Mouse (Mus musculus) neural tube, embryonic 15.5 days (tissue): ENCODE measurements around the gene Calcb. TPM values are rescaled to one million over a fixed set of nuclear protein-coding genes. Genes with fewer than 3 reads are reported as not detected.
"Not testable (repeated sequence)": the region's sequence is repeated elsewhere in the genome, so short reads cannot be mapped to it uniquely, and the experiment has no call there.

ENCODE experiments used
- ATAC-seq: fragments of 200-750 bp; cut with Nextera tagmentation; 2 replicates; pipeline ENCODE4 v1.8.0; 2017; ENCODE audit warnings: mild to moderate bottlenecking, moderate TSS enrichment, moderate library complexity; ENCODE audit not compliant: low FRiP score
- H3K27ac ChIP-seq: fragments of 300-500 bp; sonication (generic); replicated peaks from 2 replicates; pipeline ENCODE4 v1.5.1; 2015; ENCODE audit warnings: mild to moderate bottlenecking, inconsistent platforms
- H3K27me3 ChIP-seq: fragments of 300-500 bp; sonication (generic); replicated peaks from 2 replicates; pipeline ENCODE4 v1.6.1; 2015; ENCODE audit warnings: inconsistent platforms
- H3K36me3 ChIP-seq: fragments of 300-500 bp; sonication (generic); 2 replicates; pipeline ENCODE4 v1.6.1; 2015; ENCODE audit warnings: inconsistent platforms
- H3K4me1 ChIP-seq: fragments of 300-500 bp; sonication (generic); 2 replicates; pipeline ENCODE4 v1.6.1; 2015; ENCODE audit warnings: inconsistent platforms
- H3K4me2 ChIP-seq: fragments of 300-500 bp; sonication (generic); 2 replicates; pipeline ENCODE4 v1.6.1; 2015; ENCODE audit warnings: inconsistent platforms, mild to moderate bottlenecking, moderate library complexity
- H3K4me3 ChIP-seq: fragments of 300-500 bp; sonication (generic); replicated peaks from 2 replicates; pipeline ENCODE4 v1.5.1; 2015; ENCODE audit warnings: mild to moderate bottlenecking, inconsistent platforms
- H3K9ac ChIP-seq: fragments of 300-500 bp; sonication (generic); replicated peaks from 2 replicates; pipeline ENCODE4 v1.6.1; 2015; ENCODE audit warnings: mild to moderate bottlenecking, inconsistent platforms
- H3K9me3 ChIP-seq: fragments of 300-500 bp; sonication (generic); replicated peaks from 2 replicates; pipeline ENCODE4 v1.6.1; 2016; ENCODE audit warnings: inconsistent platforms
- WGBS: fragments of 180-500 bp; shearing (Covaris S2); methylation state at CpG from one replicate; pipeline ENCODE4 v1.1.7; 2015; ENCODE audit warnings: mixed read lengths; 5-methylcytosine and 5-hydroxymethylcytosine counted together
- polyA plus RNA-seq: library from polyadenylated mRNA; unstranded; fragments of >200 nt; fragmentation: Nextera tagmentation; extraction: Ambion mirVana; gene quantifications from 2 replicates; pipeline ENCODE4 v1.2.1, GENCODE M21; 2015

Calcb gene
- 19.9 and 28.0 TPM in 2 replicates for polyA plus RNA-seq

DNA sequence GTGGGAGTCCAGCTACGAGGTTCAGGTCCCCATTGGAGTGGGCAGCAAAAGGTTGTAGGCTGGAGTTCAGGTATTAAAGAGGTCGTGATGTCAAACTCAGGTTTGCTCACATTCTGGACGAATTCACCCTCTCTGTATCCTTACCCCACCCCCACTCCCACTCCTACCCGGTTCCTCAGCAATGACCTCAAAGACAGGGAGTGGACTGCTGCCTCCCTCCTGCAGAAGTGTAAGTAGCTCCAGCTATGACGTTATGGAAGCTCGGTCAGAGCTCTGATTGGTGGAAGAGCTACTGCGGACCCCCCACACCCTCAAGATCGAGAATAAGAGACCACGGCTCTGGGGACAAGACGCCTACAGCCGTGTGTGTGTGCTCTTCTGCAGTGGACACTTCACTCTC lies at the start of gene Calcb:
Calcb (plus strand) TSS at position 344 of the 400 bp plus-strand sequence.
- no peak within 1 kb of the TSS for H3K27ac ChIP-seq
- H3K9me3 ChIP-seq, result no peaks in the 10 kb centered on the region
- H3K27me3 ChIP-seq, result peaks cover 45% of the 10 kb centered on the region
- ATAC-seq, result no peak
- H3K36me3 ChIP-seq, result no peaks in the 10 kb centered on the region
- H3K4me2 ChIP-seq, result peak within 1 kb of the TSS; percentile 50
- H3K4me3 ChIP-seq, result peak within 1 kb of the TSS; percentile 16
- 5% methylated on average over 11 of the region's 11 CpGs for WGBS
- peaks cover 20% of the 10 kb centered on the region for H3K4me1 ChIP-seq
- no peak within 1 kb of the TSS for H3K9ac ChIP-seq

DNA sequence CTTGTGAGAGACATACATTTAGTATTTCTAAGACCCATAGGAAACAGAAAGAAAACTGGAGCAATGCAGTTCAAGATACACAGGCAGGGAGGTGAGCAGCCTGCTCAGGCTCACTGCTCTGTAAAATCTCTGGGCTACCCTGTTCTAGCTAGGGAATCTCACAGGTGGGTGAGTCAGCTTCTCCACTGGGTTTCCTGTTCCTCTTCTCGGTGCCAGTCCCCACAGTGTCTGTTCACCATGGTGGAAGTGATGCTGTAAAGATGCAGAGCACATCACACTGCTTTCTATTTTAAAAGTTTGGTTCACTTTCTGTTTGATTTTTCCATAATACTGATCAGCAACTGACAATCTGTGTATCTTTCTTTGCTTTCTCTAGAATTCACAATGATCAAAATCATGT lies 47.0 kb upstream of the Calcb start:
- WGBS, result 81% methylated on average over 1 of the region's 1 CpGs
- no peak for ATAC-seq
- H3K9ac ChIP-seq, result no peak overlapping the region
- H3K27ac ChIP-seq, result no peak overlapping the region
- no peaks in the 10 kb centered on the region for H3K27me3 ChIP-seq
- H3K4me2 ChIP-seq, result no peak overlapping the region
- H3K9me3 ChIP-seq, result no peaks in the 10 kb centered on the region
- no peak overlapping the region for H3K4me3 ChIP-seq
- no peaks in the 10 kb centered on the region for H3K4me1 ChIP-seq
- H3K36me3 ChIP-seq, result no peaks in the 10 kb centered on the region

DNA sequence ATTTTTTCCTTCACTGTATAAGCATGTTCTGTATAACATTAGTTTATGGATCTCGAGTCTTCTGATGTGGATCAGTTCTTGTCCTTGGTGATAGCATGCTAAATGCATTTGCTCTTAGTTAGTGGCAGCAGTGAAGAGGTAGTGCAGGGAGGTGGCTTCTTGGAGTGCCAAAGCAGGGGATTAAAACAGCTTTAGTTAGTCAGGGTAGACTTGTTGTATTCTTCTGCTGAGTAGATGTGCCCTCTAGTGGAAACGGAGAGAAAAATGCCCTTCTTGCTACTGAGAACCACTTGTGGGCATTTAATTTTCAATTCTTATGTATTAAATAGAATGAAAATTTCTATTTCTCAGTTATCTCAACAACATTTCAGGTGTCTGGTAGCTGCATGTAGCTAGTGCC lies 45.7 kb upstream of the Calcb start:
- no peak overlapping the region for H3K4me3 ChIP-seq
- H3K9me3 ChIP-seq, result no peaks in the 10 kb centered on the region
- no peak overlapping the region for H3K27ac ChIP-seq
- H3K4me1 ChIP-seq, result no peaks in the 10 kb centered on the region
- H3K27me3 ChIP-seq, result no peaks in the 10 kb centered on the region
- WGBS, result 38% methylated on average over 2 of the region's 2 CpGs
- no peak overlapping the region for H3K9ac ChIP-seq
- H3K36me3 ChIP-seq, result no peaks in the 10 kb centered on the region
- H3K4me2 ChIP-seq, result no peak overlapping the region
- no peak for ATAC-seq

DNA sequence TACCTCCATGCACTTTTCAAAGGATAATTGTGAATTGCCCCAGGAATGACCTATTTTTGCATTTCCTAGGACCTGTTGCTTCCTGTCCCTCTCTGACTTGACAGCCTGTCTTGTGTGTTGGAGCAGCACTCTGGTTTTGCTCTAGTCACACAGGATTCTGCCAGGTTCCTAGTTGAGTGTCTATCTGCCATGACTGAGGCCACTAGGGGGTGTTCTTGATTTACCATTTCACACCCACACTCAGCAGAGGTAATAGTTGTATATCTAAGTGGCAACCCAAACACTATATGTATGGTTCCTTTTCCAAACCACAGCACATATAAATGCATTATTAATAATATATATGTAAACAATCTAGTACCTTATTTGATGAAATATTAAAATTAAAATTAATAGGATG lies 26.1 kb upstream of the Calcb start:
- Histone ChIP-seq H3K27me3 (no peaks in the 10 kb centered on the region), H3K4me1 (no peaks in the 10 kb centered on the region), H3K27ac (no peak overlapping the region), H3K9me3 (no peaks in the 10 kb centered on the region), H3K36me3 (no peaks in the 10 kb centered on the region), H3K4me2 (no peak overlapping the region), H3K4me3 (no peak overlapping the region), H3K9ac (no peak overlapping the region)
- ATAC-seq, result no peak

DNA sequence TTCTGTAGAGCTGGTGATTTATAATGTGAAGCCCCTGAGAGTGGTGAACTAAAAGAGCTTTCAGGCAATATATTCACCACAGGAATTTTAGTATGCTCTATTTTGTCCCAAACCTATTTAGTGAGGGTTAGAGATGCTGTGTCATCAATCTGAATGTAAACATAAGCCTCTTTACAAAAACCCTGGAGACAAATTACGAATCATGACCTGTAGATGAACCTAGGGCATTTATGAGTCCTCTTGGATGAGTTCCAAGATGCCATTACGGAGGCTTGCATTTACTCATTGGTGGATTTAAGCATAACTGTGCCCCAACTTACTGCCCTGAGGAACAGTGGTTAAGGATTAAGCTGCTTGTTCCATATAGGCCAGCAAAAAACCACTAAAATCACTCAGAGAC lies 17.6 kb upstream of the Calcb start:
- no peak overlapping the region for H3K27ac ChIP-seq
- H3K9ac ChIP-seq, result no peak overlapping the region
- 20% methylated on average over 2 of the region's 2 CpGs for WGBS
- H3K4me2 ChIP-seq, result no peak overlapping the region
- no peaks in the 10 kb centered on the region for H3K9me3 ChIP-seq
- no peak for ATAC-seq
- no peaks in the 10 kb centered on the region for H3K27me3 ChIP-seq
- no peaks in the 10 kb centered on the region for H3K36me3 ChIP-seq
- no peaks in the 10 kb centered on the region for H3K4me1 ChIP-seq
- H3K4me3 ChIP-seq, result no peak overlapping the region

DNA sequence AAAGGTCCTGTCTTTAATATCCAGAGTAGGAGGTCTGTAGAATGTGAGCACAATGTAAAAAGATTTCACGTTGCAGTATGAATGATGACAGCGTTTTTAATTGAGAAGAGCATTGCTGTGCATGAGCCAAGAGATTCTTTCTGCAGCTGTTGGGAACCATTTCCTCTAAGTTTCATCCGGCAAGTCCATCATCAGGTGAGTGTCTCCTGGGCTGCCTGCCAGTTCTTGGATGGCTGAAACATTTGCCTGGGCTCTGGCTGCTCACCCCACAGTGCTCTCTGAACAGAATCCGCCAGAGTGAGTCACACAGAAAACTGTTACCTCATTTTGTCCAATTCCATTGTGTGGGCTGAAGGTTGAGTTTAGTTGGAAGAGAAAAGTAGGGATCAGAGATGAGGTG lies 11.7 kb upstream of the Calcb start:
- WGBS, result 84% methylated on average over 4 of the region's 4 CpGs
- H3K9me3 ChIP-seq, result no peaks in the 10 kb centered on the region
- no peak overlapping the region for H3K27ac ChIP-seq
- no peaks in the 10 kb centered on the region for H3K4me1 ChIP-seq
- H3K36me3 ChIP-seq, result no peaks in the 10 kb centered on the region
- no peaks in the 10 kb centered on the region for H3K27me3 ChIP-seq
- no peak overlapping the region for H3K9ac ChIP-seq
- no peak overlapping the region for H3K4me3 ChIP-seq
- ATAC-seq, result no peak
- no peak overlapping the region for H3K4me2 ChIP-seq

DNA sequence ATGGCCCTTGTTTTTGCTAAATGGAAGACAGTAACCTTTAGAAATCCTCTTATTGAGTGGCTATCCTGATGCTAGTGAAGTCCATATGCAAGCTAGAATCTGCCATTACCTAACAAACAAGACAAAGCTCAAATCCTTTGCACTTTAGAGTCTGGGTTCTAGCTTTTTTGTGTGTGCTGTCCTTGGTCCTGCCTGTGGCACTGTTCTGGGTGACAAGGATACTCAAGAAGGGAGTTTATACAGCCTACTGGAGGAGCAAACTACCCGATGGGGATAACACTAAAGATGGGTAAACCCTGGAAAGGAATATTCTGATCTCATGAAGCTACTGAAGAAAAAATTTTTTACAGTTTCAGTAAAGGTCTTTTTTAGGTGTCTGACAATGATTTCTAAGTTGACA lies 11.0 kb upstream of the Calcb start:
- Histone ChIP-seq H3K27ac (no peak overlapping the region), H3K36me3 (no peaks in the 10 kb centered on the region), H3K4me2 (no peak overlapping the region), H3K9ac (no peak overlapping the region), H3K9me3 (no peaks in the 10 kb centered on the region), H3K4me3 (no peak overlapping the region), H3K4me1 (no peaks in the 10 kb centered on the region), H3K27me3 (no peaks in the 10 kb centered on the region)
- ATAC-seq, result no peak
- WGBS, result 83% methylated on average over 1 of the region's 1 CpGs

DNA sequence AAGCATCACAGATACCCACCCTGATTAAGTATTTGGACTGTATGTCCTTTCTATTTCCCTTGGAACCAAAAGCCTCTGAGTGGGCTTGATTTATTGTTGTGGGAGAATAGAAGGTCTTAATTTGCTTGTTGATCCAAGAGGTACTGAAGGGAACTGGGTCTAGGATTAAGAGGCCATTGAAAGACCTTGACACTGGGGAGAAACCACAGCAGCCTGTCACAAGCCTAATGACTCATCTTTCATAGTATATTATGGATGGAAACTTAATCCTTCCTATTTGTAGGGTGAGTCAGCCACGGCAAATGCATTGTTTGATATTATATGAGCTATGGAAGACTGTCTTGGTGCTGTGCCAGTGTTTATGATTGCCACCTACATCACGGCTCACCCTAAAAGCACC lies 8.0 kb upstream of the Calcb start:
- 85% methylated on average over 2 of the region's 2 CpGs for WGBS
- H3K4me3 ChIP-seq, result no peak overlapping the region
- H3K9me3 ChIP-seq, result no peaks in the 10 kb centered on the region
- no peaks in the 10 kb centered on the region for H3K4me1 ChIP-seq
- ATAC-seq, result no peak
- no peaks in the 10 kb centered on the region for H3K36me3 ChIP-seq
- no peak overlapping the region for H3K27ac ChIP-seq
- no peak overlapping the region for H3K9ac ChIP-seq
- H3K4me2 ChIP-seq, result no peak overlapping the region
- no peaks in the 10 kb centered on the region for H3K27me3 ChIP-seq

DNA sequence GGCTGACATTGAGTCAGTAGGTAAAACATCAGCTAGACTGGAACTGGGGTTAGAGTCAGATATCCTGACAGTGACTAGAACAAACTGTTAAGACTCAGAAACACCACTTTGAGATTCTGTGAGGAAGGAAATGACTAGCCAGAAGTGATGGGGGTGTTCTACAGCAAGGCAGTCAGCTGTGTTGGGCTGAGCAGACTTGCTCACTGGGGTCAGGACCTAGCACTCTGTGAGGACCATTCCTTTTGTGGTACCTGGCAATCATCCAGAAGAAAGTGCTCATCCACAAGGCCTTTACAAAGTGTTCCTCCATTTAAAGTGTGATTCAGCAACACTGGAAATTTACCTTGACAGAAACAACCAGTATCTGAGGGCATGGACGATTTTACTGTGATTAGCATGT lies 5.9 kb upstream of the Calcb start:
- Histone ChIP-seq H3K27ac (no peak overlapping the region), H3K27me3 (peaks cover 7% of the 10 kb centered on the region), H3K4me2 (no peak overlapping the region), H3K9ac (no peak overlapping the region), H3K4me1 (no peaks in the 10 kb centered on the region), H3K36me3 (no peaks in the 10 kb centered on the region), H3K9me3 (no peaks in the 10 kb centered on the region), H3K4me3 (no peak overlapping the region)
- no peak for ATAC-seq
- 77% methylated on average over 1 of the region's 1 CpGs for WGBS

DNA sequence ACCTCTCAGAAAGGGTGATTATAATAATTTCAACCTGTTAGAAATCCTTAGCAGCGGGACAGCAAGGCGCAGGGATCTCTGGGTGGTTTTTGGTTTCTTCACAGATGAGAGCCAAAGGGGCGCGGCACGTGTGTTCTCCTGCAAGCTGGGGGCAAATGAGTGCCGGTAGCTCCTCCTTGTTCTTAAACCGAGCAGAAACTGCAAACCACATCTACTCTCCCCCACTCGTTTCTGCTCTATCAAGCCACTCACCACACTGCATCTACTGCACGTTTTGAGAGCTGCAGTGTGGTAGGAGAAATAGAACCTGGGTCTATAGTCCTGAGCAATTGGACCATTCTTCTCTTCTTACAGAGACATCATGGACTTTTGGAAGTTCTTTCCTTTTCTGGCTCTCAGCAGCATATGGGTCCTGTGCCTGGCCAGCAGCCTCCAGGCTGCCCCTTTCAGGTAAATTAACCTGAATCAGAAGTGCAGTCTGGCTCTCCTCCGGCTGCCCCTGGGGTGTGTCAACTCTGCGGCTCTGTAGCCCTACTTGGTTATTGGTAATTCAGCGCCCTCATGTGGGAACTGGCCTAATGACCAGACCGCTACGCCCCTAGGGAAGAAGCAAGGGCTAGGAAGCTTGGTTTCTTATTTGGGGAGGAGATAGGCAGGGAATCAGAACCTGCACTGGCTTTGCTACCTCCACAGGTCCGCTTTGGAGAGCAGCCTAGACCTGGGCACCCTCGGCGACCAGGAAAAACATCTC lies 1.1 kb downstream of the Calcb start:
- Histone ChIP-seq H3K27ac (no peak overlapping the region), H3K4me2 (peak overlapping the region; percentile 50), H3K9me3 (no peaks in the 10 kb centered on the region), H3K27me3 (peaks cover 45% of the 10 kb centered on the region), H3K36me3 (no peaks in the 10 kb centered on the region), H3K4me1 (peaks cover 20% of the 10 kb centered on the region), H3K9ac (no peak overlapping the region), H3K4me3 (peak overlapping the region; percentile 16)
- no peak for ATAC-seq
- WGBS, result 6% methylated on average over 17 of the region's 17 CpGs

DNA sequence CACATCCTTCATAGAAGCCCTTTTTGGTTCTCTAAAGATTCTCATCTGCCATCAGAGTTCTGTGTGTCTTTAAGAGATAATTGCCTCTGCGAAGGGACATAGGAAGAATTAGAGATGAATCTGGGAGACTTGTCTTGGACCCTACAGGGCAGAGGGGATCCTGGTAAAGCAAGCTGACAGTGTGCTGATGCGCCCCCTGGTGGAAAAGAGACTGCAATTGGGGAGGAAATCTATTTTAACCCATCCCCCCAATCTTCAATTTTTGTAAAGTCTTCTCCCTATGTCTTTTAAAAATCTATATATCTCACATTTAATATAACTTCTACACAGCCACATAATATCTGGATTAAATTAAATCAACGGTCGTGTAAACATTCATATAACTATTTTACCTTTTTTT lies 11.3 kb downstream of the Calcb start:
- H3K27me3 ChIP-seq, H3K4me1 ChIP-seq, H3K9ac ChIP-seq, H3K27ac ChIP-seq, H3K4me3 ChIP-seq, H3K4me2 ChIP-seq, H3K9me3 ChIP-seq, ATAC-seq, H3K36me3 ChIP-seq: not testable (repeated sequence)
- 64% methylated on average over 4 of the region's 4 CpGs for WGBS

DNA sequence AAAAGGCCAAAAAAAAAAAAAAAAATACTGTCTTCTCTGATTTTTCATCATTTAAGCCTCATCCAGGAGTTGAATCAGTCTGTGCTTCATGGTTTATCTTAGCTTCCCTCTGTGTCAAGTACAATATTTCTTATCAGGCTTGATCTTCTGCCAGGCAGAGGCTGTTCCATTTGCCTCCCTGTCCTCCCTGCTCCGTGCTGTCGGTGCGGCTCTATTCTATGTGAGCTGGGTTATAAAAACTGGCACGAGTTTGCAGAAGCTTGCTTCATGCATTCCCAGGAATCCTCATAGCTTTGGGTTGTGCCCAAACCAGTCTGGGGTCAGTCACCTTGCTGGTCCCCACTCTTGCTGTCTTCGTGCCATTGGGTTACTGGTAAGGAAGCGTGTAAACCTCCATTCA lies 12.7 kb downstream of the Calcb start:
- Histone ChIP-seq H3K4me3 (no peak overlapping the region), H3K27me3 (no peaks in the 10 kb centered on the region), H3K4me2 (no peak overlapping the region), H3K4me1 (no peaks in the 10 kb centered on the region), H3K36me3 (no peaks in the 10 kb centered on the region), H3K9me3 (no peaks in the 10 kb centered on the region), H3K27ac (no peak overlapping the region), H3K9ac (no peak overlapping the region)
- 82% methylated on average over 6 of the region's 6 CpGs for WGBS
- ATAC-seq, result no peak

DNA sequence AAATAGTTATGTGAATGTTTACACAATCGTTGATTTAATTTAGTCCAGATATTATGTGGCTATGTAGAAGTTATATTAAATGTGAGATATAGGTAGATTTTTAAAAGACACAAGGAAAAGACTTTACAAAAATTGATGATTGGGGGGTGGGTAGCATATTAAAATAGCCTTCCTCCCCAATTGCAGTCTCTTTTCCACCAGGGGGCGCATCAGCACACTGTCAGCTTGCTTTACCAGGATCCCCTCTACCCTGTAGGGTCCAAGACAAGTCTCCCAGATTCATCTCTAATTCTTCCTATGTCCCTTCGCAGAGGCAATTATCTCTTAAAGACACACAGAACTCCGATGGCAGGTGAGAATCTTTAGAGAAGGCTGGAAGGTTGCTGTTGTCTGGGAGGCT lies 13.3 kb downstream of the Calcb start:
- WGBS, result 49% methylated on average over 4 of the region's 4 CpGs

More for the DNA sequence above, 13.3 kb downstream of the Calcb start:
- H3K27me3 ChIP-seq, ATAC-seq, H3K9ac ChIP-seq, H3K27ac ChIP-seq, H3K9me3 ChIP-seq, H3K4me1 ChIP-seq, H3K36me3 ChIP-seq, H3K4me2 ChIP-seq, H3K4me3 ChIP-seq: not testable (repeated sequence)
